Comparison of ENCODE assay signal across 11 mouse cellular contexts in genomic region chr8:107472403-107473100, GRCm38 (mm10). TPM values are rescaled to one million over a fixed set of nuclear protein-coding genes. Genes with fewer than 3 reads are reported as not detected.
DNase-seq lines count a peak whose midpoint lies in the region; ATAC-seq and TF ChIP-seq lines count a peak whose summit lies in the region.
"Had no signal": no experiment of that assay in that cellular context is flagged by ENCODE, and none has a peak within 500 bp of the region (broad histone marks: within the 10 kb centered on the region; RNA-seq: fewer than 3 reads in every experiment).

No protein-coding gene starts in this region.

- H3K27me3 ChIP-seq in embryonic facial prominence, embryonic 12.5 days, result no peaks in the 10 kb centered on the region
- no peaks in the 10 kb centered on the region for H3K27me3 ChIP-seq in limb, embryonic 15.5 days
- no peaks in the 10 kb centered on the region for H3K27me3 ChIP-seq in kidney, embryonic 16.5 days (ENCODE audit: insufficient read depth, low read length)

- H3K36me3 ChIP-seq in embryonic facial prominence, embryonic 12.5 days, result no peaks in the 10 kb centered on the region
- peaks cover 2% of the 10 kb centered on the region; the same call in 1 of the 2 replicates for H3K36me3 ChIP-seq in limb, embryonic 15.5 days
- H3K36me3 ChIP-seq in kidney, embryonic 16.5 days (ENCODE audit: insufficient read depth, low read length), result no peaks in the 10 kb centered on the region

- no peak overlapping the region for H3K4me3 ChIP-seq in layer of hippocampus, adult 2 months
- H3K4me3 ChIP-seq in embryonic facial prominence, embryonic 12.5 days, result no peak overlapping the region
- H3K4me3 ChIP-seq in limb, embryonic 15.5 days, result no peak overlapping the region
- H3K4me3 ChIP-seq in kidney, embryonic 16.5 days (ENCODE audit: low read length), result no peak overlapping the region

- ATAC-seq in embryonic facial prominence, embryonic 12.5 days (ENCODE audit: insufficient number of reproducible peaks, insufficient read depth, low FRiP score, low TSS enrichment), result no peak
- peak; percentile 85 for ATAC-seq in limb, embryonic 15.5 days (ENCODE audit: insufficient number of reproducible peaks, low FRiP score, low TSS enrichment, low read depth)
- no peak for ATAC-seq in kidney, embryonic 16.5 days (ENCODE audit: low FRiP score, low TSS enrichment)
- ATAC-seq: lung, postnatal 0 days had no signal

- 45% methylated on average over 10 of the region's 10 CpGs for WGBS in embryonic facial prominence, embryonic 12.5 days
- WGBS in limb, embryonic 15.5 days, result 43% methylated on average over 10 of the region's 10 CpGs
- 50% methylated on average over 10 of the region's 10 CpGs for WGBS in kidney, embryonic 16.5 days

- TF ChIP-seq CTCF in layer of hippocampus, adult 2 months (conservative IDR thresholded peaks at IDR 0.05), result no peak

- no peaks in the 10 kb centered on the region for H3K9me3 ChIP-seq in embryonic facial prominence, embryonic 12.5 days
- H3K9me3 ChIP-seq in limb, embryonic 15.5 days, result no peaks in the 10 kb centered on the region
- no peaks in the 10 kb centered on the region for H3K9me3 ChIP-seq in kidney, embryonic 16.5 days (ENCODE audit: low read length)

- DNase-seq in layer of hippocampus, adult 2 months (ENCODE audit: low spot score in 2 of 2), result no peak
- no peak for DNase-seq in layer of hippocampus, adult 9-10 months (ENCODE audit: low spot score)
- peak; percentile 58 for DNase-seq in Muller cell, postnatal 12 days (ENCODE audit: inconsistent ontology term)
- no peak for DNase-seq in gastrocnemius, adult 8-10 months (ENCODE audit: low spot score in 2 of 2)
- DNase-seq: cerebellum, postnatal 14 days; gastrocnemius, postnatal 36 days; kidney, postnatal 36 days had no signal

- H3K9ac ChIP-seq in embryonic facial prominence, embryonic 12.5 days, result no peak overlapping the region
- H3K9ac ChIP-seq in limb, embryonic 15.5 days, result no peak overlapping the region
- H3K9ac ChIP-seq in kidney, embryonic 16.5 days (replicated peaks; ENCODE audit: low read length), result no peak overlapping the region

- H3K27ac ChIP-seq in layer of hippocampus, adult 2 months, result peak overlapping the region; percentile 63; the same call in 1 of the 2 replicates
- H3K27ac ChIP-seq in embryonic facial prominence, embryonic 12.5 days, result peak overlapping the region; percentile 80
- H3K27ac ChIP-seq in limb, embryonic 15.5 days, result peak overlapping the region; percentile 84
- H3K27ac ChIP-seq in kidney, embryonic 16.5 days (ENCODE audit: low read length), result no peak overlapping the region

- H3K4me1 ChIP-seq in embryonic facial prominence, embryonic 12.5 days, result peaks cover 33% of the 10 kb centered on the region
- H3K4me1 ChIP-seq in limb, embryonic 15.5 days, result peaks cover 44% of the 10 kb centered on the region; the same call in 1 of the 2 replicates
- no peaks in the 10 kb centered on the region for H3K4me1 ChIP-seq in kidney, embryonic 16.5 days (ENCODE audit: insufficient read depth, low read length)

- no peak overlapping the region for H3K4me2 ChIP-seq in embryonic facial prominence, embryonic 12.5 days (replicated peaks)
- H3K4me2 ChIP-seq in limb, embryonic 15.5 days, result no peak overlapping the region
- H3K4me2 ChIP-seq in kidney, embryonic 16.5 days (replicated peaks; ENCODE audit: low read depth, low read length), result no peak overlapping the region

RNA-seq across cellular contexts. Expression of gene Wwp2, which starts 36.4 kb away (rescaled TPM):
- total RNA-seq in layer of hippocampus, adult 2 months (2021), result 10 to 100 TPM; 37.1 to 38.0 TPM
- polyA plus RNA-seq in embryonic facial prominence, embryonic 12.5 days (2016; fragmentation: Nextera tagmentation; extraction: Ambion mirVana), result 160 and 181 TPM in 2 replicates
- polyA plus RNA-seq in limb, embryonic 15.5 days (2015; fragmentation: Nextera tagmentation; extraction: Ambion mirVana), result 114 and 119 TPM in 2 replicates
- total RNA-seq in gastrocnemius, adult 8-10 months (2022), result 10 to 100 TPM; 13.1 to 16.7 (median 14.9) TPM
- polyA plus RNA-seq in kidney, embryonic 16.5 days (2015; fragmentation: Nextera tagmentation; extraction: Ambion mirVana), result 44.8 and 50.0 TPM in 2 replicates

RNA-seq across cellular contexts. Expression of gene Nob1, which starts 47.7 kb away (rescaled TPM):
- 10 to 100 TPM; 38.5 to 48.6 TPM for total RNA-seq in layer of hippocampus, adult 2 months (2021)
- polyA plus RNA-seq in embryonic facial prominence, embryonic 12.5 days (2016; fragmentation: Nextera tagmentation; extraction: Ambion mirVana), result 96.9 and 98.8 TPM in 2 replicates
- polyA plus RNA-seq in limb, embryonic 15.5 days (2015; fragmentation: Nextera tagmentation; extraction: Ambion mirVana), result 78.5 and 84.8 TPM in 2 replicates
- total RNA-seq in gastrocnemius, adult 8-10 months (2022), result 10 to 100 TPM; 21.4 to 25.7 (median 22.5) TPM
- 88.5 and 88.7 TPM in 2 replicates for polyA plus RNA-seq in kidney, embryonic 16.5 days (2015; fragmentation: Nextera tagmentation; extraction: Ambion mirVana)
